Mouse (Mus musculus) spleen, adult 2 months (tissue): ENCODE data around the gene Zbtb16. TPM values are rescaled to one million over a fixed set of nuclear protein-coding genes. Genes with fewer than 3 reads are reported as not detected.

Experiments used
- DNase-seq, 2 experiments: peaks; one replicate each; pipeline versions ENCODE4 v3.0.0 to v3.0.0-alpha.2; 2012 to 2021; ENCODE audit warnings: low spot score in 2 of 2, low read depth in 1 of 2
- H3K27ac ChIP-seq: fragments of 200-500 bp; 2 replicates; pipeline ENCODE4 v1.5.1; 2012; ENCODE audit warnings: low read length, inconsistent platforms; ENCODE audit not compliant: insufficient read depth
- H3K27me3 ChIP-seq: fragments of 200-500 bp; 2 replicates; pipeline ENCODE4 v1.6.1; 2012; ENCODE audit warnings: mild to moderate bottlenecking, moderate library complexity, low read length, inconsistent platforms; ENCODE audit not compliant: control insufficient read depth, insufficient read depth
- H3K36me3 ChIP-seq: fragments of 200-500 bp; 2 replicates; pipeline ENCODE4 v1.6.1; 2012; ENCODE audit warnings: mild to moderate bottlenecking, low read length, inconsistent platforms; ENCODE audit not compliant: control insufficient read depth, insufficient read depth
- H3K4me1 ChIP-seq: fragments of 200-500 bp; 2 replicates; pipeline ENCODE4 v1.6.1; 2011; ENCODE audit warnings: inconsistent platforms; ENCODE audit not compliant: control insufficient read depth, insufficient read depth, insufficient read length
- H3K4me3 ChIP-seq: fragments of 200-500 bp; 2 replicates; pipeline ENCODE4 v1.5.1; 2011; ENCODE audit warnings: mild to moderate bottlenecking, inconsistent platforms; ENCODE audit not compliant: insufficient read depth, insufficient read length; ENCODE audit errors: extremely low read depth
- CTCF ChIP-seq: fragments of 200-500 bp; IDR thresholded peaks from 2 replicates; pipeline ENCODE4 v1.5.1; 2011; ENCODE audit warnings: mild to moderate bottlenecking, inconsistent platforms; ENCODE audit not compliant: insufficient read depth, insufficient read length, insufficient replicate concordance; ENCODE audit errors: extremely low read depth
- POLR2A ChIP-seq: fragments of 200-500 bp; IDR thresholded peaks from 2 replicates; pipeline ENCODE4 v1.6.1; 2011; ENCODE audit warnings: low read depth, low read length, inconsistent platforms
- WGBS: fragments of 180-500 bp; shearing (Covaris S2); methylation state at CpG from one replicate; pipeline ENCODE4 v1.1.7; 2018; 5-methylcytosine and 5-hydroxymethylcytosine counted together
- polyA plus RNA-seq: library from polyadenylated mRNA; depleted of rRNA; stranded (reverse); fragments of >200 nt; gene quantifications from 2 replicates; pipeline ENCODE4 v1.2.3, GENCODE M21; 2012

The Zbtb16 gene
- polyA plus RNA-seq, 1 experiment: 2.5 TPM

DNA sequence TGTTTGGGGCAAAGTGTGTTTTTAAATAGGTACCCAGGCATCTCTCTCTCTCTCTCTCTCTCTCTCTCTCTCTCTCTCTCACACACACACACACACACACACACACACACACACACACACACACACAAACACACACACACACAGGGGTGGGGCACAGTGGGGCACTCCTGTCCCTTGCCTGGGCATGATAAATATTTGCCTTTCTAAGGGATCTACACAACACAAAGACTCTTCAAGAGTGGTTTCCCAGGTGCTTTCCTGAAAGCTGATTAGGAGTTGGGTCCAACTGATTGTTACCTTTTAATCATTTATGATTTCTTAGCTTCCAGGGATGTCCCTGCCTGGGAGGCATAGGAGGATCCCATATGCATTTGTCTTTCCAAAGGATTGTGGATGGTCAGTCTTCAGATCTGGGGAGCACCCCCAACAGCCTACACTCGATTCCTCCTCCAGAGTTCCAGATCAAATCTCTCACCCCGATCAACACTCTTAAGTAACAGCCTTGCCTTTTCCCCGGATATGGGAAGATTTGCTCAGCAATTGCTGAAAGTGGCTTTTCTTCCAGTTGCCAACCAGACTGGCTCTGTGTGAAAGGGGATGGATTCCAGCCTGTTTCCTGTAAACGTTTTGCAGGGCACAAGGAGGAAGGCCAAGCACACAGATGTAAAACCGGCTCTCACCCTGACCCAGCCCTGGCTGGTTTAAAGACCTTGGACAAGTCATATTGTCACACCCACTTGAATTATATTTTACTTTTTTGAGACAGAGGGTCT is 90.5 kb downstream of the Zbtb16 start:
- no peak overlapping the region for H3K27ac ChIP-seq
- H3K4me3 ChIP-seq: no peak overlapping the region
- TF ChIP-seq POLR2A (no peak), CTCF (no peak)
- WGBS: 64% methylated on average over 5 of the region's 5 CpGs
- DNase-seq: no peak
- H3K36me3 ChIP-seq: no peaks in the 10 kb centered on the region
- no peaks in the 10 kb centered on the region for H3K27me3 ChIP-seq
- no peaks in the 10 kb centered on the region for H3K4me1 ChIP-seq

DNA sequence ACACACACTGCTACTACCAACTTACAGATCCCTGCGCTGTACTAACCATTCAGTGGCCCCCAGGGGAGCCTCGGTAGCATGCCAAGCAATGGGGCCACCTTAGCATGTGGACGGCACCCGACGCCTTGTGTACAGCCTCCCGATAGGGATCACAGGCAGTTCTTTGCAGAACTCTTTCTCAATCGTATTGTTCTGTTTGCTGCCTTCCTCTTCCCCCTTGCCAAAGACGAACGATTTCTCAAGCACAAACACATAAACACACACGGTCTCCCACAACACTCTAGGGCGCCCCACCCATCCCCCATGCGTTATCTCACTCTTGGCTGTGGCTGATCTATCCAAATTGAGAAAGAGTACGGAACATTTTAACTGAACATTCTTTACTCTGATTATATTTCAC is 91.1 kb downstream of the Zbtb16 start:
- Histone ChIP-seq H3K4me3 (no peak overlapping the region), H3K36me3 (no peaks in the 10 kb centered on the region), H3K4me1 (peaks cover 3% of the 10 kb centered on the region; the same call in 1 of the 2 replicates), H3K27ac (no peak overlapping the region), H3K27me3 (no peaks in the 10 kb centered on the region)
- WGBS: 63% methylated on average over 13 of the region's 13 CpGs
- no peak for DNase-seq
- TF ChIP-seq CTCF (no peak), POLR2A (no peak)

DNA sequence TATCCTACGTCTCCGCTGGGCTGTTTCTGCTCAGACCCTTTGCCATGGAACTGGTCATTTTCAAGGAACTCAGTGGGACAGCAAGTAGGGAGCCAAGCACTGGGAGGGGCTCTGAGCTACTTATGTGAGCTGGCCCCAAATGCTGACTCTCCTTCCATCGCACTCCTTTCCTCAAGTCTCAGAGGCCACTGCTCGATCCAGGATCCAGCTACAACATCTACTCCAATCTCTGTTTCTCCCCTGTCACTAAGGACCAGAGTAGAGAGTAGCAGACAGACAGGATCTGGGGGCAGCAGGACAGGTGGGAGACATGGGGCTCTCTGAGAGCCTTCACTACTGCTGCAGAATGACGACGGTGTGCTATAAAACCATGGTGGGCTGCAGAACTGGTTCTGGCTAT is 91.6 kb downstream of the Zbtb16 start:
- H3K4me1 ChIP-seq: peaks cover 3% of the 10 kb centered on the region; the same call in 1 of the 2 replicates
- TF ChIP-seq POLR2A: no peak
- no peak for TF ChIP-seq CTCF
- no peak for DNase-seq
- no peak overlapping the region for H3K4me3 ChIP-seq
- H3K27me3 ChIP-seq: no peaks in the 10 kb centered on the region
- no peak overlapping the region for H3K27ac ChIP-seq
- H3K36me3 ChIP-seq: no peaks in the 10 kb centered on the region
- 95% methylated on average over 6 of the region's 6 CpGs for WGBS

DNA sequence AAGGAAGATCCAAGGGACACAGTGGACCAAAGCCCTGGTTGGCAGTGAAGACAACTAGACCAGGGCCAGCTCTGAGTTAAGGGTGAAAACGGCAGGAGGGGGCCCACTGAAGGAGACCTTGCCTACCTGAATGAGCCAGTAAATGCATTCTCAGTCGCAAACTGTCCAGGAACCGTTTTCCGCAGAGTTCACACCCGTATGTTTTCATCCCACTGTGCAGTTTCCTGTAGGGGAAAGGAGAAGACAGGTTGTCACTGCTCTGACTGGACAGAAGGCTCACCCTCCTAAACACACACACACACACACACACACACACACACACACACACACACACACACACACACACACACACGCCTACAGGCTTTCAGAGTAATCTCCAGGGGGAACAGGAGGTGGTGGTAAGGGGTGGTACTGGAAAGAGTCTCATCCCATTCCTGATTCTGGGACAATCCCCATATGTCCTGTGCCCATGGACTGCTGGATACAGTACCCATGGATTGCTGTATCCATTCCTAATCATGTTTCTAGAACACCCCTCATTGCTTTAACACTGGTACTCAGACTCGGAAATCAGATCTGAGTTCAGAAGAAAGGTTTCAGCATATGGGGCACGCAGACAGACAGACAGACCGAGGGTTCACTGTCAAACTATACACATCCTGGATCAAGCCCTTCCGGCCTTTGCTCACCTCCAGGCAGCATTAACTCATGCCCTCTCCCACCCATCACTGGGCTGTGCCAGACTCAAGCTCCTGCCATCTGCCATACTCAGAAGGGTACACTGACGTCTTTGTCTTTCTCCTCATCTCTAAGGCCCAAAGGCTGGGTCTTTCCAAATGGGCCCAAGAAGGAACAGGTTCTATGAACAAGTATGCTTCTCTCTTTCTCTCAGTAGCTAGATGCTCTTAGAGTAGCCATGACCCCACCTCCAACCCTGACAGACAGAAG is 92.4 kb downstream of the Zbtb16 start:
- H3K4me1 ChIP-seq: peaks cover 3% of the 10 kb centered on the region; the same call in 1 of the 2 replicates
- no peaks in the 10 kb centered on the region for H3K36me3 ChIP-seq
- DNase-seq: no peak
- H3K27ac ChIP-seq: no peak overlapping the region
- WGBS: 88% methylated on average over 11 of the region's 11 CpGs
- no peak overlapping the region for H3K4me3 ChIP-seq
- H3K27me3 ChIP-seq: no peaks in the 10 kb centered on the region
- TF ChIP-seq CTCF: no peak
- no peak for TF ChIP-seq POLR2A

DNA sequence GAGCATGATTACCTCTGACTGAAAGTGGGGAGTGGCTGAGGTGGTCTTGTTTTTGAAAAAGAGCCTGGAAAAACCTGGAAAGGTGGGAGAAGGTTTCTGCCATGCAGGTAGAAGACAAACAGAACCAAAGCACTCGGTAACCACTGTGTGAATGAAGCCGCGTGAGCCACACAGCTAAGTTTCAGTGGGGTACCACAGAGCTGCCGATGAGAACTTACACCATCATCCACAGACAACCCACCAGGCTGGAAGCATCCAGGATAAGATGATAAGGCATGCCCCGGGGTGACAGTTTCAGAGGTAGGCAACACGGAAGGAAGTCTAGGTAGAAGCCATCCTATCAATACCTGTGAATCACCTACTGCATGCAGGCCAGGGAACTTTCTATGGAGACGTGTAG is 93.9 kb downstream of the Zbtb16 start:
- Histone ChIP-seq H3K4me1 (peaks cover 3% of the 10 kb centered on the region; the same call in 1 of the 2 replicates), H3K27ac (no peak overlapping the region), H3K27me3 (no peaks in the 10 kb centered on the region), H3K36me3 (no peaks in the 10 kb centered on the region), H3K4me3 (no peak overlapping the region)
- WGBS: 93% methylated on average over 7 of the region's 7 CpGs
- no peak for DNase-seq
- TF ChIP-seq POLR2A (no peak), CTCF (no peak)

DNA sequence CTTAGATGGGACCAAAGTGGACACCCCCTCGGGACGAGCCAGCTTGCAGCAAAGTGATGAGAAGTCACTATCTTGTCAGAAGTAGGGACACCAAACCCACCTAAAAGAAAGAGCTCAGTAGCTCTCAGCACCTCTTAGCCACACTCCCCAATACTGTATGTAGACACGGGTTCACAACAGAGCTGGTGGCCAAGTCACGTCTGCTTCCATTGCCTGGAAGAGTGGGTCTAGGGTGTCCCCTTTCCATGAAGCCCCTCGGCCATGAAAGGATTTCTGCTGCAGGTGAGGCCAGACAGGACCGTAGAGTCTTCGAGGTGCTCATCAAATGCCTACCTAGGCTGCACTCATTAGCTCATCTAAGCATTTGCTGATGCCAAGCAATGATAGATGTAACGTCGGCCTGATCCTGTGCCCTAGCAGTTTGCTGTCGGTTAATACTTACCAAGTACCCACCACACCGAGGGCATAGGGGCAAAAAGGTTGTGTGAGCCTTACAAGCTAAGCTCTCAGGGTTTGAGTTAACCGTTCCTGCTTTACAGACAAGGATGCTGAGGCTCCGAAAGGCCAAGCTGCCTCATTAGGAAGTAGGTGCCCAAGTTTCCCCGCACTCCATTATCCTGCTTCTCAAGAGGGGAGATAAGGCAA is 94.5 kb downstream of the Zbtb16 start:
- H3K27ac ChIP-seq: no peak overlapping the region
- peaks cover 3% of the 10 kb centered on the region; the same call in 1 of the 2 replicates for H3K4me1 ChIP-seq
- 90% methylated on average over 14 of the region's 14 CpGs for WGBS
- no peak for DNase-seq
- H3K27me3 ChIP-seq: no peaks in the 10 kb centered on the region
- H3K36me3 ChIP-seq: no peaks in the 10 kb centered on the region
- no peak for TF ChIP-seq POLR2A
- TF ChIP-seq CTCF: no peak
- no peak overlapping the region for H3K4me3 ChIP-seq
